Mouse (Mus musculus): Measurements from ENCODE around the gene Pramel5. TPM values are rescaled to one million over a fixed set of nuclear protein-coding genes. Genes with fewer than 3 reads are reported as not detected.
"Not testable (repeated sequence)": the region's sequence is repeated elsewhere in the genome, so short reads cannot be mapped to it uniquely, and the experiment has no call there.

Gene Pramel5
- 0.06 TPM in 1 of 2 replicates, not detected in the other for polyA plus RNA-seq (2015; fragmentation: Nextera tagmentation; extraction: Ambion mirVana)

DNA sequence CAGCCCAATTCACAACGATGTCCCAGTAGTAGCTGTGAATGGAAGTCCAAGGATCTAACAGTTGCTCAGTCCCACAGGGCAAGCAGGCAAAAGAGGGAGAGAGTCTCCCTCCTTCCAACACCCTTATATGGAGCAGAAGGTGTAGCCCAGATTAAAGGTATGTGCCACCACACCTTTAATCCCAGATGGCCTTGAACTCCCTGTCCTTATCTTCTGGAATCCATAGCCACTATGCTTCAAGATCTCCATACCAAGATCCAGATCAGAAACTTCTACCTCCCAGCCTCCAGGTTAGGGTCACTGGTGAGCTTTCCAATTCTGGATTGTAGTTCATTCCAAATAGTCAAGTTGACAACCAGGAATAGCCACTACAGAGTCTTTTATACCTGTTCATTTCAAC is at the start of gene Pramel5:
Pramel5 (minus strand) TSS at position 101 of the 400 bp plus-strand sequence.
- DNase-seq (ENCODE audit: low spot score) = not testable (repeated sequence)

DNA sequence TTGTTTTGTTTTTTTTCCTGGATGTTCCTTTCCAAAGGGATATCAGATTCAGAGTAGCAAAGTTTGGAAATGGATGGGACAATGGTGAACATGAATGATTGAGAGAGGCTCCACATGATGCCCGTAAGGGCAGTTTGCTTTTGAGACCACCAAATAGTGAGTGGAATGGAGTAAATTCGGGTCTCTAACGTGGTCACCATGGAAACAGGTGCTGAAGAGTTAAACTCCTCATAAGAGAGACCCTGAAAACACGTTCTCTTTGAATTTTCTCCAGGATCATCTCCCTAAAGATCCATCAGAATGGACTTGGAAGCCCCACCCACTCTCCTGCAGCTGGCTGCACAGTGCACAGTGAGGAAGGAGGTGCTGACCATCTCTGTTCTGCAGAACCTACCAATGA is 49.7 kb upstream of the Pramel5 start, which contains the start of gene Gm13128:
Gm13128 (plus strand) TSS at position 301 of the 400 bp plus-strand sequence.
- not testable (repeated sequence) for DNase-seq (ENCODE audit: low spot score)

DNA sequence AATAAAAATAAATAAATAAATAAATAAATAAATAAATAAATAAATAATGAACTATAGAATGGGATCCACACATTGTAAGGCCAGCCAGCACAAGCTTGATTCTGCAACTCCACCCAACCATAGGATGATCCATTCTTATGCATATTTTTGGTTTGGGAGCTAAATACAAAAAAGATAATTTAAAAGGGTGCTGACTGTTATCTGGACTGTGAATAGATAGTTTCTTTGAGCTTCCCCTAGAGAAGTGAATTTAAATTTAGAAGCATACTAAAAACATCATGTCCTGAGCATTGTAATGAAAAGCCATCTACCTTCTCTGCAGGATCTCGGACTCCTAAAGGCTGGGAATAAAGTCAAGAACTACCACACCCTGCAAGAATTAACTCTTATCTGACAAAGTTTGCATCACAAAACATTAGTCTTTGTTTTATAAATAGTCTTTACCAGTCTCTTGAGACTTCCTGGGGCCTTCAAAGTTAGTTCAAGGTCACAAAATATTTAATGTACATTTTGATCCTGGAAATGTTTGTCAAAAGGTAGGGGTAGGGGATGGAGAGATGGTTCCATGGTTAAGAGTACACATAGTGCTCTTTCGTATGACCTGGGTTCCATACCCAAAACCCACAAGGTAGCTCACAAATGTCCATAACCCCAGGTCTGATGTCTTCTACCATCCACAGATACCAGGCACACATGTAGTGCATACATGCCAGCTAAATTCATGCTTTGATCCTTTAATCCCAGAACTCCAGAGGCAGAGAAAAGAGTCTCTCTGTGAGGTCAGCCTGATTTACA is 32.6 kb upstream of the Pramel5 start:
- DNase-seq (ENCODE audit: low spot score) = not testable (repeated sequence)

DNA sequence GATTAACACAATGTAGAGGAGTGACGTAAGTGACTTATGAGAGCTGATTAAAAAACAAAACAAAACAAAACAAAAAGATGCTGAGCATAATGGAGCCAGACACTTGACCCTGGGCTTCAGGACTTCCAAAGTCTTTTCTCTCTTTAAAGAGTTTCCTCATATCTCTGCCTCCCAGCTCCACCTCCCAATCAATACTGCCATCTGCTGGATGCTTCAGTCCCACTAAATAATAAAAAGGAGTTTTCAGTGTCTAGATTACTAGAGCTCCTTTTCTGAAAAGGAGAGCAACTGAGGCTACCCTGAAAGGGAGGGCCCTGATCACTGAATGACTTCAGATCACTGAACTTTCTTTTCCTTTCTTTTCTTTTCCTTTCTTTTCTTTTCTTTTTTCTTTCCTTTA is 19.1 kb upstream of the Pramel5 start:
- DNase-seq (ENCODE audit: low spot score) = not testable (repeated sequence)

DNA sequence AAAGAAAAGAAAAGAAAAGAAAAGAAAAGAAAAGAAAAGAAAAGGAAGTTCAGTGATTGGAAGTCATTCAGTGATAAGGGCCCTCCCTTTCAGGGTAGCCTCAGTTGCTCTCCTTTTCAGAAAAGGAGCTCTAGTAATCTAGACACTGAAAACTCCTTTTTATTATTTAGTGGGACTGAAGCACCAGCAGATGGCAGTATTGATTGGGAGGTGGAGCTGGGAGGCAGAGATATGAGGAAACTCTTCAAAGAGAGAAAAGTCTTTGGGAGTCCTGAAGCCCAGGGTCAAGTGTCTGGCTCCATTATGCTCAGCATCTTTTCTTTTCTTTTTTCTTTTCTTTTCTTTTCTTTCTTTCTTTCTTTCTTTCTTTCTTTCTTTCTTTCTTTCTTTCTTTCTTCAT is 25.5 kb downstream of the Pramel5 start:
- DNase-seq (ENCODE audit: low spot score) = not testable (repeated sequence)

Other genes starting within 250 kb of the Pramel5 start
- not detected in 2 replicates for gene Pramel4, start 221.4 kb downstream of the Pramel5 start, polyA plus RNA-seq (2015; fragmentation: Nextera tagmentation; extraction: Ambion mirVana)
- not detected in 2 replicates for gene Gm13102, start 174.0 kb downstream of the Pramel5 start, polyA plus RNA-seq (2015; fragmentation: Nextera tagmentation; extraction: Ambion mirVana)
- gene Oog3, start 117.8 kb downstream of the Pramel5 start, polyA plus RNA-seq (2015; fragmentation: Nextera tagmentation; extraction: Ambion mirVana) = not detected in 2 replicates
- gene Oog2, start 89.8 kb downstream of the Pramel5 start, polyA plus RNA-seq (2015; fragmentation: Nextera tagmentation; extraction: Ambion mirVana) = not detected in 2 replicates
- gene C87977, start 67.2 kb downstream of the Pramel5 start, polyA plus RNA-seq (2015; fragmentation: Nextera tagmentation; extraction: Ambion mirVana) = not detected in 2 replicates
- gene Gm13128, start 49.8 kb upstream of the Pramel5 start, polyA plus RNA-seq (2015; fragmentation: Nextera tagmentation; extraction: Ambion mirVana) = 0.06 TPM in 1 of 2 replicates, not detected in the other
- not detected in 2 replicates for gene Gm13119, start 77.5 kb upstream of the Pramel5 start, polyA plus RNA-seq (2015; fragmentation: Nextera tagmentation; extraction: Ambion mirVana)
- not detected in 2 replicates for gene Pramef20, start 97.4 kb upstream of the Pramel5 start, polyA plus RNA-seq (2015; fragmentation: Nextera tagmentation; extraction: Ambion mirVana)
- gene Pramef12, start 128.0 kb upstream of the Pramel5 start, polyA plus RNA-seq (2015; fragmentation: Nextera tagmentation; extraction: Ambion mirVana) = 0.06 and 0.09 TPM in 2 replicates
- 0.13 TPM in 1 of 2 replicates, not detected in the other for gene 1700012P22Rik, start 158.3 kb upstream of the Pramel5 start, polyA plus RNA-seq (2015; fragmentation: Nextera tagmentation; extraction: Ambion mirVana)
- gene Gm9944, start 172.8 kb upstream of the Pramel5 start, polyA plus RNA-seq (2015; fragmentation: Nextera tagmentation; extraction: Ambion mirVana) = not detected in 2 replicates
- gene Aadacl3, start 183.3 kb upstream of the Pramel5 start, polyA plus RNA-seq (2015; fragmentation: Nextera tagmentation; extraction: Ambion mirVana) = not detected in 2 replicates
- not detected in 2 replicates for gene 9430007A20Rik, start 239.3 kb upstream of the Pramel5 start, polyA plus RNA-seq (2015; fragmentation: Nextera tagmentation; extraction: Ambion mirVana)